Mouse (Mus musculus) myocyte (in vitro differentiated cells): Measurements from ENCODE around the gene Hnrnpul1. TPM values are rescaled to one million over a fixed set of nuclear protein-coding genes. Genes with fewer than 3 reads are reported as not detected.
"Not testable (repeated sequence)": the region's sequence is repeated elsewhere in the genome, so short reads cannot be mapped to it uniquely, and the experiment has no call there.

Experiments
- H3K27me3 ChIP-seq: one replicate; pipeline ENCODE4 v1.6.1; 2011; ENCODE audit not compliant: control insufficient read depth, insufficient read depth, insufficient read length
- H3K36me3 ChIP-seq: one replicate; pipeline ENCODE4 v1.6.1; 2011; ENCODE audit not compliant: control insufficient read depth, insufficient read depth
- H3K4me2 ChIP-seq: one replicate; pipeline ENCODE4 v1.6.1; 2011; ENCODE audit warnings: low read depth, control low read depth
- H3K4me3 ChIP-seq: one replicate; pipeline ENCODE4 v1.5.1; 2011; ENCODE audit warnings: mild to moderate bottlenecking, control low read depth, moderate library complexity
- H3K79me2 ChIP-seq: one replicate; pipeline ENCODE4 v1.6.1; 2011; ENCODE audit not compliant: control insufficient read depth, insufficient read depth
- H3ac ChIP-seq: one replicate; pipeline ENCODE4 v1.6.1; 2011; ENCODE audit not compliant: control insufficient read depth, insufficient read length
- CEBPB ChIP-seq: IDR thresholded peaks from 2 replicates; pipeline ENCODE4 v1.6.1; 2011; ENCODE audit warnings: mild to moderate bottlenecking, moderate library complexity; ENCODE audit not compliant: poor library complexity, insufficient read depth, severe bottlenecking
- E2F4 ChIP-seq: IDR thresholded peaks from one replicate; pipeline ENCODE4 v1.6.1; 2011; ENCODE audit warnings: mild to moderate bottlenecking, control low read depth, moderate library complexity; ENCODE audit not compliant: insufficient read depth
- MAX ChIP-seq: IDR thresholded peaks from one replicate; pipeline ENCODE4 v1.6.1; 2011; ENCODE audit warnings: low read depth, mild to moderate bottlenecking, control low read depth
- MYOD1 ChIP-seq, 3 experiments: IDR thresholded peaks; one replicate each; pipeline ENCODE4 v1.6.1; 2011; ENCODE audit warnings: control low read depth in 2 of 3, low read depth in 2 of 3, mild to moderate bottlenecking in 2 of 3, moderate library complexity in 1 of 3; ENCODE audit not compliant: insufficient read length in 2 of 3, control insufficient read depth in 1 of 3
- MYOG ChIP-seq, 3 experiments: IDR thresholded peaks; one replicate each; pipeline ENCODE4 v1.6.1; 2011; ENCODE audit warnings: control low read depth in 2 of 3, low read depth in 2 of 3, mild to moderate bottlenecking in 2 of 3; ENCODE audit not compliant: insufficient read length in 2 of 3, control insufficient read depth in 1 of 3, insufficient read depth in 1 of 3
- POLR2A ChIP-seq: IDR thresholded peaks from one replicate; pipeline ENCODE4 v1.6.1; 2011; ENCODE audit warnings: low read depth, mild to moderate bottlenecking, control low read depth, moderate library complexity; ENCODE audit not compliant: insufficient read length
- POLR2AphosphoS2 ChIP-seq: IDR thresholded peaks from one replicate; pipeline ENCODE4 v1.6.1; 2011; ENCODE audit warnings: low read depth, control low read depth; ENCODE audit not compliant: insufficient read length
- REST ChIP-seq: IDR thresholded peaks from one replicate; pipeline ENCODE4 v1.6.1; 2011; ENCODE audit warnings: mild to moderate bottlenecking, control low read depth, moderate library complexity; ENCODE audit not compliant: insufficient read depth, insufficient read length
- SRF ChIP-seq: IDR thresholded peaks from one replicate; pipeline ENCODE4 v1.6.1; 2011; ENCODE audit warnings: low read depth; ENCODE audit not compliant: control insufficient read depth, insufficient read length
- TCF12 ChIP-seq: IDR thresholded peaks from one replicate; pipeline ENCODE4 v1.6.1; 2011; ENCODE audit warnings: mild to moderate bottlenecking, control low read depth; ENCODE audit not compliant: poor library complexity, insufficient read depth, severe bottlenecking
- TCF3 ChIP-seq: IDR thresholded peaks from one replicate; pipeline ENCODE4 v1.6.1; 2011; ENCODE audit warnings: low read depth, control low read depth; ENCODE audit not compliant: insufficient read length
- USF1 ChIP-seq: IDR thresholded peaks from one replicate; pipeline ENCODE4 v1.6.1; 2011; ENCODE audit warnings: low read depth, mild to moderate bottlenecking, control low read depth, moderate library complexity
- polyA plus RNA-seq: library from polyadenylated mRNA; unstranded; fragments of >200 nt; fragmentation: generic; extraction: Trizol; gene quantifications from one replicate; pipeline ENCODE4 v1.2.1, GENCODE M21; 2012; ENCODE audit warnings: missing spikeins

Gene Hnrnpul1
- polyA plus RNA-seq, 1 experiment, result 76.2 TPM

DNA sequence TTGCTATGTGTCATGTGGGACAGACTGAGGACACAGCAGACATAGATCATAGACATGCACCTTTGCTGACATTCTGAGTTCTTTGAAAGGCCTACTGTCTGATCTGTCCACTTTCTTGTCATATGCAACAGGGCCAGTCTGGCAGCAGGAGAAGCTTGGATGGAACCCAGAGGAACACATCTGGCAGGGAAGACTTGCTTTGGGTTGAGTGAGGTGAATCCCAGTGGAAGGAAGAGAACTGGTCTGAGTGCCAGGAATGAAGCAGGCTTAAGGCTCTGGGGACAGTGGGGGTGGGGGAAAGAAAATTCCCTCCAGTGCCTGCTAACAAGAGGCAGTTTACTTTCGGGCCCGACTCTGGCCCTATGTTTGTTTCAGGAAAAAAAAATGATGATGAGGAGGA lies 24.7 kb downstream of the Hnrnpul1 start:
- H3K79me2 ChIP-seq, result no peaks in the 10 kb centered on the region
- no peak overlapping the region for H3ac ChIP-seq
- no peak overlapping the region for H3K4me2 ChIP-seq
- no peaks in the 10 kb centered on the region for H3K27me3 ChIP-seq
- H3K36me3 ChIP-seq, result peaks cover 80% of the 10 kb centered on the region
- no peak for TF ChIP-seq MYOD1 (IDR thresholded peaks at IDR 0.05; ENCODE audit: control insufficient read depth in 1 of 3, insufficient read length in 2 of 3, low read depth in 2 of 3)
- no peak for TF ChIP-seq POLR2A
- no peak for TF ChIP-seq REST
- TF ChIP-seq MYOG (IDR thresholded peaks at IDR 0.05; ENCODE audit: control insufficient read depth in 1 of 3, insufficient read depth in 1 of 3, insufficient read length in 2 of 3, low read depth in 2 of 3), result no peak
- TF ChIP-seq POLR2AphosphoS2, result no peak
- TF ChIP-seq E2F4, result no peak
- no peak for TF ChIP-seq TCF12
- TF ChIP-seq SRF, result no peak
- no peak for TF ChIP-seq TCF3
- no peak for TF ChIP-seq MAX
- no peak for TF ChIP-seq USF1
- no peak for TF ChIP-seq CEBPB
- no peak overlapping the region for H3K4me3 ChIP-seq

GRCm38 (mm10) chr7:25729396-25729795 lies 25.2 kb downstream of the Hnrnpul1 start:
- H3K4me3 ChIP-seq, result no peak overlapping the region
- no peaks in the 10 kb centered on the region for H3K79me2 ChIP-seq
- TF ChIP-seq POLR2A (no peak), MYOD1 (IDR thresholded peaks at IDR 0.05; ENCODE audit: control insufficient read depth in 1 of 3, insufficient read length in 2 of 3, low read depth in 2 of 3) (no peak), SRF (no peak), POLR2AphosphoS2 (no peak), MYOG (IDR thresholded peaks at IDR 0.05; ENCODE audit: control insufficient read depth in 1 of 3, insufficient read depth in 1 of 3, insufficient read length in 2 of 3, low read depth in 2 of 3) (no peak), TCF12 (no peak), CEBPB (no peak)
- no peak overlapping the region for H3ac ChIP-seq
- no peak overlapping the region for H3K4me2 ChIP-seq
- peaks cover 77% of the 10 kb centered on the region for H3K36me3 ChIP-seq
- no peaks in the 10 kb centered on the region for H3K27me3 ChIP-seq

DNA sequence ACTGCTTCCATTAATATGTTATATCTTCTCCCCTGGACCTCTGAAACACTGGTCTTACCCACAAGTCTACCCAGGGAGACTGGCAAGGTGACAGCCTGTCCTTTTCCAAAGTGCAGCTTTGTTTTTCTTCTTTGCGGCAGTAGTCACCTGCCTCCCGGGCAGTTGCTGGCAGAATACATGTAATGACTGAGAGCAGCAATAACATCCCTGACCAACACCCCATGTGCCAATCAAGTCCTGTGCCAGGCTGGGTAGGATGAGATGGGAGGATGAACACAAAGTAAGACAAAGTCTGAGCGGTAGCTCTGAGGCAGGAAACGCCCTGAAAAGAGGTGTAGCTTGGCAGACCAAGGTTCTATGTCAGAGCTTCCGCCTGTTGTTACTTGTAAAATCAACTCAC lies 26.8 kb downstream of the Hnrnpul1 start:
- TF ChIP-seq POLR2A, result no peak
- TF ChIP-seq MYOG (IDR thresholded peaks at IDR 0.05; ENCODE audit: control insufficient read depth in 1 of 3, insufficient read depth in 1 of 3, insufficient read length in 2 of 3, low read depth in 2 of 3), result no peak
- TF ChIP-seq POLR2AphosphoS2, result no peak
- no peak for TF ChIP-seq USF1
- no peak for TF ChIP-seq SRF
- no peak for TF ChIP-seq MYOD1 (IDR thresholded peaks at IDR 0.05; ENCODE audit: control insufficient read depth in 1 of 3, insufficient read length in 2 of 3, low read depth in 2 of 3)
- TF ChIP-seq TCF3, result no peak
- TF ChIP-seq E2F4, result no peak
- TF ChIP-seq REST, result no peak
- Histone ChIP-seq H3K27me3 (no peaks in the 10 kb centered on the region), H3ac (no peak overlapping the region)

GRCm38 (mm10) chr7:25725886-25726285 lies 28.7 kb downstream of the Hnrnpul1 start:
- Histone ChIP-seq H3ac (no peak overlapping the region), H3K4me2 (no peak overlapping the region)

More for the DNA sequence above, 26.8 kb downstream of the Hnrnpul1 start:
- H3K79me2 ChIP-seq, result no peaks in the 10 kb centered on the region
- H3K4me3 ChIP-seq, result no peak overlapping the region
- peaks cover 82% of the 10 kb centered on the region for H3K36me3 ChIP-seq
- no peak overlapping the region for H3K4me2 ChIP-seq

DNA sequence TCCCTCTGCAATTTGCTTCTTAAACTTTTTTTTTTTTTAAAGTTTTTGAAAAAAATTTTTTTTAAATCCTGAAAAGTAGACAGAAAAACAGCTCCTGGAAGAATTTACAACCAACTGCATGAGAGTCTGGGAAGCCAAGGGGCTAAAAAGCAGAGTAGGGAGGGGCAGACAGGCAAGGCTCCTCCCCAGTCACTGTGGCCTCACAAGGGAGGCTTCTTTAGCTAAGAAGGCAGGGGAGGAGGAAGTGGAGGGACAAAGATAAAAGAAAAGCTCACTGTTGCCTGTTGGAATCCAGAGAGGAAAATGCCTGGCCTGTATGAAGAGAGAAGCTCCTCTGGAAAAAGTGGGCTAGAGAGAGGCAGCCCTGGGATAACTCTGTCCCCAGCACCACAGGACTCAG lies 32.8 kb downstream of the Hnrnpul1 start:
- H3K4me2 ChIP-seq, H3K4me3 ChIP-seq, H3K27me3 ChIP-seq, H3ac ChIP-seq: not testable (repeated sequence)
- Histone ChIP-seq H3K36me3 (peaks cover 33% of the 10 kb centered on the region), H3K79me2 (peaks cover 19% of the 10 kb centered on the region)

More at GRCm38 (mm10) chr7:25725886-25726285, 28.7 kb downstream of the Hnrnpul1 start:
- no peaks in the 10 kb centered on the region for H3K27me3 ChIP-seq
- no peaks in the 10 kb centered on the region for H3K79me2 ChIP-seq
- H3K36me3 ChIP-seq, result peaks cover 68% of the 10 kb centered on the region
- TF ChIP-seq POLR2AphosphoS2 (no peak), CEBPB (no peak), MAX (no peak), MYOD1 (IDR thresholded peaks at IDR 0.05; ENCODE audit: control insufficient read depth in 1 of 3, insufficient read length in 2 of 3, low read depth in 2 of 3) (no peak), USF1 (no peak), TCF12 (no peak), TCF3 (no peak), REST (no peak), SRF (no peak)
- no peak overlapping the region for H3K4me3 ChIP-seq
